Mouse (Mus musculus) forebrain, embryonic 12.5 days (tissue): Measurements from ENCODE around the gene Fto. TPM values are rescaled to one million over a fixed set of nuclear protein-coding genes. Genes with fewer than 3 reads are reported as not detected.

Source experiments
- ATAC-seq: fragments of 200-750 bp; cut with Nextera tagmentation; 2 replicates; pipeline ENCODE4 v1.8.0; 2017; ENCODE audit warnings: moderate TSS enrichment; ENCODE audit not compliant: low FRiP score
- H3K27ac ChIP-seq: fragments of 300-500 bp; sonication (generic); 2 replicates; pipeline ENCODE4 v1.5.1; 2016; ENCODE audit warnings: mild to moderate bottlenecking
- H3K27me3 ChIP-seq: fragments of 300-500 bp; sonication (generic); 2 replicates; pipeline ENCODE4 v1.6.1; 2016; ENCODE audit warnings: mild to moderate bottlenecking
- H3K36me3 ChIP-seq: fragments of 300-500 bp; sonication (generic); replicated peaks from 2 replicates; pipeline ENCODE4 v1.6.1; 2016; ENCODE audit warnings: mild to moderate bottlenecking
- H3K4me1 ChIP-seq: fragments of 300-500 bp; sonication (generic); 2 replicates; pipeline ENCODE4 v1.6.1; 2016
- H3K4me2 ChIP-seq: fragments of 300-500 bp; sonication (generic); 2 replicates; pipeline ENCODE4 v1.6.1; 2016; ENCODE audit warnings: mild to moderate bottlenecking, moderate library complexity
- H3K4me3 ChIP-seq: fragments of 300-500 bp; sonication (generic); replicated peaks from 2 replicates; pipeline ENCODE4 v1.5.1; 2016; ENCODE audit warnings: mild to moderate bottlenecking
- H3K9ac ChIP-seq: fragments of 300-500 bp; sonication (generic); 2 replicates; pipeline ENCODE4 v1.6.1; 2016; ENCODE audit warnings: mild to moderate bottlenecking
- H3K9me3 ChIP-seq: fragments of 300-500 bp; sonication (generic); 2 replicates; pipeline ENCODE4 v1.6.1; 2016
- WGBS: fragments of 180-500 bp; shearing (Covaris S2); methylation state at CpG from one replicate; pipeline ENCODE4 v1.1.7; 2016; 5-methylcytosine and 5-hydroxymethylcytosine counted together
- polyA plus RNA-seq: library from polyadenylated mRNA; unstranded; fragments of >200 nt; fragmentation: Nextera tagmentation; extraction: Ambion mirVana; gene quantifications from 2 replicates; pipeline ENCODE4 v1.2.1, GENCODE M21; 2016

The Fto gene
- polyA plus RNA-seq, 1 experiment from 2014 or later, result 105 TPM

GRCm38 (mm10) chr8:91611723-91612362, 298.5 kb downstream of the Fto start:
- H3K36me3 ChIP-seq, result no peaks in the 10 kb centered on the region
- H3K4me2 ChIP-seq, result peak overlapping the region; percentile 31
- no peak overlapping the region for H3K9ac ChIP-seq
- no peak overlapping the region for H3K27ac ChIP-seq
- peaks cover 67% of the 10 kb centered on the region for H3K27me3 ChIP-seq
- ATAC-seq, result no peak; the same call in 1 of the 2 replicates
- H3K4me1 ChIP-seq, result peaks cover 53% of the 10 kb centered on the region
- WGBS, result 35% methylated on average over 14 of the region's 14 CpGs
- no peak overlapping the region for H3K4me3 ChIP-seq
- no peaks in the 10 kb centered on the region for H3K9me3 ChIP-seq

- Histone ChIP-seq H3K9ac (no peak overlapping the region), H3K27ac (peak overlapping the region; percentile 25; the same call in 1 of the 2 replicates), H3K27me3 (peaks cover 67% of the 10 kb centered on the region), H3K4me2 (peak overlapping the region; percentile 31), H3K4me3 (no peak overlapping the region), H3K4me1 (peaks cover 60% of the 10 kb centered on the region), H3K36me3 (no peaks in the 10 kb centered on the region), H3K9me3 (no peaks in the 10 kb centered on the region)
- ATAC-seq, result peak; percentile 58; the same call in 1 of the 2 replicates
- WGBS, result 20% methylated on average over 18 of the region's 18 CpGs
Observed at GRCm38 (mm10) chr8:91612387-91613130, 299.2 kb downstream of the Fto start.

GRCm38 (mm10) chr8:91613603-91614002, 300.3 kb downstream of the Fto start:
- Histone ChIP-seq H3K27me3 (peaks cover 66% of the 10 kb centered on the region), H3K9me3 (no peaks in the 10 kb centered on the region), H3K4me2 (no peak overlapping the region), H3K4me1 (peaks cover 70% of the 10 kb centered on the region), H3K36me3 (no peaks in the 10 kb centered on the region), H3K4me3 (no peak overlapping the region), H3K27ac (no peak overlapping the region), H3K9ac (no peak overlapping the region)
- 17% methylated on average over 9 of the region's 9 CpGs for WGBS
- ATAC-seq, result no peak

GRCm38 (mm10) chr8:91615196-91615595, 301.9 kb downstream of the Fto start:
- H3K4me2 ChIP-seq, result no peak overlapping the region
- H3K4me3 ChIP-seq, result no peak overlapping the region
- H3K27ac ChIP-seq, result no peak overlapping the region
- H3K4me1 ChIP-seq, result peaks cover 73% of the 10 kb centered on the region
- peaks cover 71% of the 10 kb centered on the region for H3K27me3 ChIP-seq
- H3K36me3 ChIP-seq, result no peaks in the 10 kb centered on the region
- H3K9ac ChIP-seq, result no peak overlapping the region
- 87% methylated on average over 8 of the region's 8 CpGs for WGBS
- no peak for ATAC-seq
- H3K9me3 ChIP-seq, result no peaks in the 10 kb centered on the region

GRCm38 (mm10) chr8:91615781-91616683, 302.7 kb downstream of the Fto start:
- H3K9me3 ChIP-seq, result no peaks in the 10 kb centered on the region
- H3K27me3 ChIP-seq, result peaks cover 70% of the 10 kb centered on the region
- H3K9ac ChIP-seq, result no peak overlapping the region
- ATAC-seq, result no peak
- no peak overlapping the region for H3K4me3 ChIP-seq
- no peak overlapping the region for H3K4me2 ChIP-seq
- no peaks in the 10 kb centered on the region for H3K36me3 ChIP-seq
- H3K4me1 ChIP-seq, result peaks cover 67% of the 10 kb centered on the region
- WGBS, result 80% methylated on average over 11 of the region's 11 CpGs
- no peak overlapping the region for H3K27ac ChIP-seq

- Histone ChIP-seq H3K27ac (no peak overlapping the region), H3K9ac (no peak overlapping the region), H3K9me3 (no peaks in the 10 kb centered on the region), H3K27me3 (peaks cover 72% of the 10 kb centered on the region), H3K4me3 (no peak overlapping the region), H3K4me2 (peak overlapping the region; percentile 15; the same call in 1 of the 2 replicates), H3K36me3 (no peaks in the 10 kb centered on the region), H3K4me1 (peaks cover 55% of the 10 kb centered on the region)
- peak; percentile 62; the same call in 1 of the 2 replicates for ATAC-seq
- 44% methylated on average over 5 of the region's 5 CpGs for WGBS
Observed at GRCm38 (mm10) chr8:91617772-91618171, 304.4 kb downstream of the Fto start.

- Histone ChIP-seq H3K4me3 (no peak overlapping the region), H3K4me1 (peaks cover 45% of the 10 kb centered on the region), H3K36me3 (no peaks in the 10 kb centered on the region), H3K27ac (no peak overlapping the region), H3K9me3 (no peaks in the 10 kb centered on the region), H3K27me3 (peaks cover 70% of the 10 kb centered on the region), H3K4me2 (no peak overlapping the region), H3K9ac (no peak overlapping the region)
- ATAC-seq, result peak; percentile 52; the same call in 1 of the 2 replicates
- WGBS, result 44% methylated on average over 12 of the region's 12 CpGs
Observed at GRCm38 (mm10) chr8:91622757-91623156, 309.4 kb downstream of the Fto start.

- peaks cover 54% of the 10 kb centered on the region for H3K4me1 ChIP-seq
- 0 out of 2 replicates have a peak overlapping the region, but pooled peaks have one; percentile 20 for H3K27ac ChIP-seq
- no peaks in the 10 kb centered on the region for H3K36me3 ChIP-seq
- H3K4me2 ChIP-seq, result no peak overlapping the region
- H3K9me3 ChIP-seq, result no peaks in the 10 kb centered on the region
- WGBS, result 44% methylated on average over 18 of the region's 18 CpGs
- peaks cover 68% of the 10 kb centered on the region for H3K27me3 ChIP-seq
- H3K9ac ChIP-seq, result no peak overlapping the region
- no peak overlapping the region for H3K4me3 ChIP-seq
- ATAC-seq, result no peak
Observed at GRCm38 (mm10) chr8:91625686-91626558, 312.6 kb downstream of the Fto start.

GRCm38 (mm10) chr8:91629594-91629993, 316.3 kb downstream of the Fto start:
- no peak overlapping the region for H3K9ac ChIP-seq
- H3K4me1 ChIP-seq, result peaks cover 50% of the 10 kb centered on the region
- 0 out of 2 replicates have a peak overlapping the region, but pooled peaks have one; percentile 8 for H3K4me2 ChIP-seq
- H3K4me3 ChIP-seq, result no peak overlapping the region
- no peaks in the 10 kb centered on the region for H3K36me3 ChIP-seq
- no peaks in the 10 kb centered on the region for H3K9me3 ChIP-seq
- H3K27me3 ChIP-seq, result peaks cover 78% of the 10 kb centered on the region
- H3K27ac ChIP-seq, result no peak overlapping the region
- peak; percentile 42; the same call in 1 of the 2 replicates for ATAC-seq
- 22% methylated on average over 14 of the region's 14 CpGs for WGBS

GRCm38 (mm10) chr8:91630320-91631033, 317.2 kb downstream of the Fto start:
- Histone ChIP-seq H3K4me2 (no peak overlapping the region), H3K9me3 (no peaks in the 10 kb centered on the region), H3K4me1 (peaks cover 44% of the 10 kb centered on the region), H3K36me3 (no peaks in the 10 kb centered on the region), H3K9ac (no peak overlapping the region), H3K27ac (no peak overlapping the region), H3K4me3 (no peak overlapping the region), H3K27me3 (peaks cover 75% of the 10 kb centered on the region)
- ATAC-seq, result no peak
- 60% methylated on average over 16 of the region's 16 CpGs for WGBS

- no peak overlapping the region for H3K4me3 ChIP-seq
- H3K4me1 ChIP-seq, result peaks cover 30% of the 10 kb centered on the region
- 88% methylated on average over 8 of the region's 8 CpGs for WGBS
- no peak overlapping the region for H3K27ac ChIP-seq
- peaks cover 70% of the 10 kb centered on the region for H3K27me3 ChIP-seq
- no peaks in the 10 kb centered on the region for H3K9me3 ChIP-seq
- H3K9ac ChIP-seq, result no peak overlapping the region
- ATAC-seq, result no peak
- no peak overlapping the region for H3K4me2 ChIP-seq
- H3K36me3 ChIP-seq, result no peaks in the 10 kb centered on the region
Observed at GRCm38 (mm10) chr8:91632411-91632810, 319.1 kb downstream of the Fto start.
